Mouse (Mus musculus) telencephalon, adult 2 months (tissue): ENCODE measurements around the gene Birc7.
A peak's percentile ranks its signal among the peaks of the same experiment; 100 is the strongest.

Source experiments
- DNase-seq: peaks from one replicate; pipeline ENCODE4 v3.0.0-alpha.2; 2011; ENCODE audit warnings: low read depth, low spot score

Birc7 gene

GRCm38 (mm10) chr2:180905556-180906221 is 23.1 kb upstream of the Birc7 start:
- DNase-seq = no peak

- DNase-seq = peak; percentile 34
Observed at GRCm38 (mm10) chr2:180910928-180911327, 17.9 kb upstream of the Birc7 start.

GRCm38 (mm10) chr2:180915886-180916433 is 12.9 kb upstream of the Birc7 start:
- DNase-seq = no peak

- DNase-seq = no peak
Observed at GRCm38 (mm10) chr2:180919913-180920809, 8.7 kb upstream of the Birc7 start.

GRCm38 (mm10) chr2:180920810-180921400 is 7.9 kb upstream of the Birc7 start, which contains the start of gene Ythdf1:
Ythdf1 (minus strand) TSS chr2:180920949.
- DNase-seq = peak; percentile 83

GRCm38 (mm10) chr2:180922739-180923138 is 6.1 kb upstream of the Birc7 start:
- DNase-seq = no peak

- DNase-seq = peak; percentile 23
Observed at GRCm38 (mm10) chr2:180925176-180925575, 3.6 kb upstream of the Birc7 start.

GRCm38 (mm10) chr2:180932418-180932817 is 3.6 kb downstream of the Birc7 start:
- no peak for DNase-seq

GRCm38 (mm10) chr2:180940187-180940586 is 11.4 kb downstream of the Birc7 start:
- DNase-seq = no peak

- peak; percentile 21 for DNase-seq
Observed at GRCm38 (mm10) chr2:180941869-180942268, 13.0 kb downstream of the Birc7 start.

GRCm38 (mm10) chr2:180949947-180950346 is 21.1 kb downstream of the Birc7 start:
- DNase-seq = no peak

GRCm38 (mm10) chr2:180952731-180953171 is 23.9 kb downstream of the Birc7 start:
- no peak for DNase-seq

- no peak for DNase-seq
Observed at GRCm38 (mm10) chr2:180953638-180954037, 24.8 kb downstream of the Birc7 start.

- peak; percentile 15 for DNase-seq
Observed at GRCm38 (mm10) chr2:180954061-180955047, 25.5 kb downstream of the Birc7 start, which contains the start of gene Nkain4. Nkain4 (minus strand) TSS chr2:180954699.

GRCm38 (mm10) chr2:180959605-180960004 is 30.8 kb downstream of the Birc7 start:
- no peak for DNase-seq

- no peak for DNase-seq
Observed at GRCm38 (mm10) chr2:180960187-180960586, 31.4 kb downstream of the Birc7 start.

GRCm38 (mm10) chr2:180962616-180963308 is 33.9 kb downstream of the Birc7 start:
- DNase-seq = no peak

GRCm38 (mm10) chr2:180963956-180964355 is 35.1 kb downstream of the Birc7 start:
- peak; percentile 21 for DNase-seq

- DNase-seq = peak; percentile 58
Observed at GRCm38 (mm10) chr2:180966092-180966882, 37.5 kb downstream of the Birc7 start.
